Mouse (Mus musculus) kidney, embryonic 15.5 days (tissue): ENCODE results near the gene Lrrc71. TPM values are rescaled to one million over a fixed set of nuclear protein-coding genes. Genes with fewer than 3 reads are reported as not detected.

Source experiments
- ATAC-seq: fragments of 200-750 bp; cut with Nextera tagmentation; replicated peaks from 2 replicates; pipeline ENCODE4 v1.8.0; 2017; ENCODE audit warnings: moderate TSS enrichment; ENCODE audit not compliant: low FRiP score
- H3K27ac ChIP-seq: fragments of 300-500 bp; sonication (generic); 2 replicates; pipeline ENCODE4 v1.5.1; 2015; ENCODE audit warnings: mild to moderate bottlenecking, inconsistent platforms
- H3K27me3 ChIP-seq: fragments of 300-500 bp; sonication (generic); 2 replicates; pipeline ENCODE4 v1.6.1; 2015; ENCODE audit warnings: inconsistent platforms
- H3K36me3 ChIP-seq: fragments of 300-500 bp; sonication (generic); 2 replicates; pipeline ENCODE4 v1.6.1; 2015; ENCODE audit warnings: inconsistent platforms
- H3K4me1 ChIP-seq: fragments of 300-500 bp; sonication (generic); 2 replicates; pipeline ENCODE4 v1.6.1; 2015; ENCODE audit warnings: inconsistent platforms
- H3K4me2 ChIP-seq: fragments of 300-500 bp; sonication (generic); 2 replicates; pipeline ENCODE4 v1.6.1; 2015; ENCODE audit warnings: moderate library complexity, mild to moderate bottlenecking, inconsistent platforms
- H3K4me3 ChIP-seq: fragments of 300-500 bp; sonication (generic); replicated peaks from 2 replicates; pipeline ENCODE4 v1.5.1; 2015; ENCODE audit warnings: mild to moderate bottlenecking, inconsistent platforms
- H3K9ac ChIP-seq: fragments of 300-500 bp; sonication (generic); 2 replicates; pipeline ENCODE4 v1.6.1; 2015; ENCODE audit warnings: mild to moderate bottlenecking, inconsistent platforms
- H3K9me3 ChIP-seq: fragments of 300-500 bp; sonication (generic); replicated peaks from 2 replicates; pipeline ENCODE4 v1.6.1; 2016; ENCODE audit warnings: inconsistent platforms
- WGBS: fragments of 180-500 bp; shearing (Covaris S2); methylation state at CpG from one replicate; pipeline ENCODE4 v1.1.7; 2015; ENCODE audit warnings: mixed read lengths; 5-methylcytosine and 5-hydroxymethylcytosine counted together
- polyA plus RNA-seq: library from polyadenylated mRNA; unstranded; fragments of >200 nt; fragmentation: Nextera tagmentation; extraction: Ambion mirVana; gene quantifications from 2 replicates; pipeline ENCODE4 v1.2.1, GENCODE M21; 2015

Lrrc71 gene
- polyA plus RNA-seq, result 0.66 and 0.84 TPM in 2 replicates

- H3K4me1 ChIP-seq, result peaks cover 33% of the 10 kb centered on the region
- H3K9me3 ChIP-seq, result no peaks in the 10 kb centered on the region
- 40% methylated on average over 13 of the region's 13 CpGs for WGBS
- H3K27ac ChIP-seq, result no peak within 1 kb of the TSS
- H3K36me3 ChIP-seq, result peaks cover 44% of the 10 kb centered on the region
- no peak within 1 kb of the TSS for H3K9ac ChIP-seq
- H3K4me2 ChIP-seq, result no peak within 1 kb of the TSS
- ATAC-seq, result peak; percentile 38; the same call in 1 of the 2 replicates
- H3K4me3 ChIP-seq, result no peak within 1 kb of the TSS
- H3K27me3 ChIP-seq, result no peaks in the 10 kb centered on the region
Observed at GRCm38 (mm10) chr3:87748431-87748830, at the start of gene Lrrc71. Gene Lrrc71 (minus strand): TSS chr3:87748625.

DNA sequence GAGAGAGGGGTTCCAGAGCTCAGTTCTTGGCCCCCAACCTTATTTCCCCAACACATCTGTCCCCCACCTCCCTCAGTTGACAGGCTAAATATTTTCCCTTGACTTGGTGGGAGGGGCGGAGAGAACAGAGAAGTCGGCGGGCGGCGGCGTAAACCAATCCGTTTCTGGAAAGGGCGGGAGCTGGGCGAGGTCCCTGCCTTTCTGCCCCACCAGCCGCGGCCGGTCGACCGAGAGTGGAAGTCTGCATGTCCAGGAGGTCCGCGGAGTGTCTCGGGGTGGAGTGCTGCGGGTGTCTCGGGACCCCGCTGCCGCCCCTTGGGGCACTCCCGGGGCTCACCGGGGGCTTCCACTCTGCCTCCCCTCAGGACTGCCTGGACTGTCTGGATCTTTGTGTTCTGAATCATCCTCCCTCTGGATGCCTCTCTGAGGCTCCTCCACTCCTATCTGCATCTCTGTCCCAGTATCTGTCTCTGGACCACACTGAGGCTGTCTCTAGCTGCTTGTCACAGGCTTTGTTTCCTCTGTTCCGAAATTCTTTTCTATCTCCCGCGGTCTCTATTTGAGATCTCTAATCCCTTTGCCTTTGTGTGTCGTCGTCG lies 48.4 kb upstream of the Lrrc71 start, which contains the start of gene Insrr:
Gene Insrr, plus strand, starts transcription at position 216 of the 599 bp plus-strand sequence.
- Histone ChIP-seq H3K4me3 (peak within 1 kb of the TSS; percentile 40), H3K9me3 (no peaks in the 10 kb centered on the region), H3K9ac (0 out of 2 replicates have a peak within 1 kb of the TSS, but pooled peaks have one; percentile 28), H3K27me3 (peaks cover 99% of the 10 kb centered on the region), H3K36me3 (no peaks in the 10 kb centered on the region), H3K27ac (no peak within 1 kb of the TSS), H3K4me2 (peak within 1 kb of the TSS; percentile 72), H3K4me1 (peaks cover 39% of the 10 kb centered on the region)
- WGBS, result 3% methylated on average over 29 of the region's 29 CpGs
- no peak for ATAC-seq

GRCm38 (mm10) chr3:87795336-87796277 lies 47.2 kb upstream of the Lrrc71 start:
- no peak for ATAC-seq
- Histone ChIP-seq H3K4me1 (peaks cover 43% of the 10 kb centered on the region), H3K4me2 (peak overlapping the region; percentile 60), H3K9ac (no peak overlapping the region), H3K36me3 (no peaks in the 10 kb centered on the region), H3K9me3 (no peaks in the 10 kb centered on the region), H3K27ac (no peak overlapping the region), H3K4me3 (peak overlapping the region; percentile 38), H3K27me3 (peaks cover 99% of the 10 kb centered on the region)
- 17% methylated on average over 33 of the region's 33 CpGs for WGBS

- Histone ChIP-seq H3K36me3 (no peaks in the 10 kb centered on the region), H3K27ac (no peak within 1 kb of the TSS), H3K9me3 (no peaks in the 10 kb centered on the region), H3K27me3 (peaks cover 93% of the 10 kb centered on the region), H3K4me3 (peak within 1 kb of the TSS; percentile 38), H3K4me2 (peak within 1 kb of the TSS; percentile 60), H3K4me1 (peaks cover 45% of the 10 kb centered on the region), H3K9ac (no peak within 1 kb of the TSS)
- peak; percentile 58 for ATAC-seq
- under 1% methylated on average over 27 of the region's 47 CpGs for WGBS
Observed at GRCm38 (mm10) chr3:87794922-87795325, 46.5 kb upstream of the Lrrc71 start, which contains the start of gene Ntrk1. Gene Ntrk1 (minus strand): TSS chr3:87795162.

DNA sequence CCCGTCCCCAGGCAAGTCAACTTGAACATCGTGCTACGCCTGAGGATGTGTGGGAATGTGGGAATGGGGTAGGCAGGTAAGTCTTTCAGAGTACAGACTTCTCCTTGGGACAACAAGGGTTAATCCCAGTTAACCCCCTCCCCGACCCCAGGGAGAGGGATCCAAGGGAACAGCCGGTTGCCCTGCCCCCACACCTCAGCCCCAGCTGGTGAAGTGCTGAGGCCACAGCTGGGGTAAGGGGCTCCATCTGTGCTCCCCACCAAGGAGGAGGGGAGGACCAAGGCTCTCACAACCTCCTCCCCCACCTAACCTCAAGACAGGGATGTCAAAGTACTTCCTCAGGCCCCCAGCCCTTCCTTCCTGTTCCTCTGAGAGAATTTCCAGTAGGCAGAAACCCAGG lies 41.3 kb upstream of the Lrrc71 start:
- Histone ChIP-seq H3K27ac (no peak overlapping the region), H3K9ac (no peak overlapping the region), H3K4me1 (peaks cover 28% of the 10 kb centered on the region), H3K36me3 (no peaks in the 10 kb centered on the region), H3K27me3 (peaks cover 42% of the 10 kb centered on the region), H3K4me2 (no peak overlapping the region), H3K4me3 (no peak overlapping the region), H3K9me3 (no peaks in the 10 kb centered on the region)
- 25% methylated on average over 5 of the region's 5 CpGs for WGBS
- no peak for ATAC-seq

DNA sequence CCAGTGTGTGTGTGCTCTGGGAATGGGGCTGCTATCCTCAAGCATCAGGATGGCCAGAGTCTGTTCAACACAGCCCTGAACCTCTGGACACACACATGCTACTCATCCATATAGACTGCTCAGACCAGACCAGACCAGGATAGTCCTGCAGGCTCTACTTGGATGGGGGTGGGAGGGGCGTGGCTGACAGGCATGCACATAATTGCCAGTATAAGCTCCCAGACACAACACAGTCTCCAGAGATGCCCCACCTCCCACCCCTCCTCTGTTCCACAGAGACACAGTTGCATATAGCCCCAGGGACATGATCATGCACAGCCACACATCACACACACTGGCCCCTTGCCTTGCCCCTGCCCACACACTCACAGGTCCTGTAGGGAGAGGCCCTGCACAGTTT lies 40.8 kb upstream of the Lrrc71 start:
- Histone ChIP-seq H3K9ac (no peak overlapping the region), H3K4me3 (no peak overlapping the region), H3K27me3 (peaks cover 37% of the 10 kb centered on the region), H3K4me2 (no peak overlapping the region), H3K36me3 (no peaks in the 10 kb centered on the region), H3K9me3 (no peaks in the 10 kb centered on the region), H3K27ac (no peak overlapping the region), H3K4me1 (peaks cover 22% of the 10 kb centered on the region)
- WGBS, result 60% methylated on average over 1 of the region's 1 CpGs
- 0 out of 2 replicates have a peak, but pooled peaks have one; percentile 26 for ATAC-seq

DNA sequence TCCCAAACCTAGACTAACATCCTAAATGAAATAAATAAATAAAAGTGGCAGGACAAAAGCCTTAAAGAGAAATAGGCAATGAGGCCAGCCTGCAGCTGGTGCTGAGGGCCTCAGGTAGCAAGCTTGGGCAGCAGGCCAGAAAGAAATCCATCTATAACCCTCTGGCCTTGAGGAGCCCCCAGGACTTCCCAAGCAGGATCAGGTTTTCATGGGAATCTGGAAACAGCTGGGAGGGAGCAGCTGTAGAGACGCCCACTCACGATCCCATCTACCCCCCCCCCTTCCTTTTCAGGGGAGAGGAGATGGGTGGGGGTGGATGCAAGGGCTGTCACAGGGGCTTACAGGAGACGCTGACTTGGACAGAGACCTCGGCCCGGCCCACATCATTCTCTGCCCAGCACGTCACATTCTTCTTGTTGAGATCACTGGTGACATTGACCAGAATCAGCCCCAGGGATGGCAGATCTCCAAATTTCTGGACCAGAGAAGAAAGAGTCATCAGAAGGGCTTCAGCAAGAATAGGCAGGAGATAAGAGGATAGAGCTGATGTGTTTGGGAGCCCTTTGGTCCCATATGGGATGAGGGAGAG lies 37.3 kb upstream of the Lrrc71 start:
- Histone ChIP-seq H3K36me3 (no peaks in the 10 kb centered on the region), H3K4me2 (no peak overlapping the region), H3K27me3 (peaks cover 2% of the 10 kb centered on the region), H3K9ac (no peak overlapping the region), H3K27ac (0 out of 2 replicates have a peak overlapping the region, but pooled peaks have one; percentile 8), H3K4me1 (peaks cover 19% of the 10 kb centered on the region), H3K4me3 (no peak overlapping the region), H3K9me3 (no peaks in the 10 kb centered on the region)
- WGBS, result 31% methylated on average over 6 of the region's 6 CpGs
- ATAC-seq, result no peak; the same call in 1 of the 2 replicates

DNA sequence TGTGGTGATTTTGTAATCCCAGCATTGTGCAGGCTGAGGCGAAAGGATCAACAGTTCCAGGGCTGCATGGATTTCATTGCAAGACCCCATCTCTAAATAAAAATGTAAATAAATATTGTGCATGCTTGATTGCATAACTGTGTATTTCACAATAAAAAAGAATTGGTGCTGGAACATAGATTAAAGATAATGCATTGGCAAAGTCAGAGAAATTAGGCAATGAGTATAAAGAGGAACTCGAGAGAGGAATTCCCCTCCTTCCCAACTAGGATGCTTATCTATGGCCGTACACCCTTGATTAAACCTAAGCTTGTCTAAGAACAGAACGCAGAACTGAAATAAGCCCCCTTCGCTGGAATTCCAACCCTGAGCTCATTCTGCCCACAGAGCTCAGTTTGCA lies 36.7 kb upstream of the Lrrc71 start:
- no peak for ATAC-seq

DNA sequence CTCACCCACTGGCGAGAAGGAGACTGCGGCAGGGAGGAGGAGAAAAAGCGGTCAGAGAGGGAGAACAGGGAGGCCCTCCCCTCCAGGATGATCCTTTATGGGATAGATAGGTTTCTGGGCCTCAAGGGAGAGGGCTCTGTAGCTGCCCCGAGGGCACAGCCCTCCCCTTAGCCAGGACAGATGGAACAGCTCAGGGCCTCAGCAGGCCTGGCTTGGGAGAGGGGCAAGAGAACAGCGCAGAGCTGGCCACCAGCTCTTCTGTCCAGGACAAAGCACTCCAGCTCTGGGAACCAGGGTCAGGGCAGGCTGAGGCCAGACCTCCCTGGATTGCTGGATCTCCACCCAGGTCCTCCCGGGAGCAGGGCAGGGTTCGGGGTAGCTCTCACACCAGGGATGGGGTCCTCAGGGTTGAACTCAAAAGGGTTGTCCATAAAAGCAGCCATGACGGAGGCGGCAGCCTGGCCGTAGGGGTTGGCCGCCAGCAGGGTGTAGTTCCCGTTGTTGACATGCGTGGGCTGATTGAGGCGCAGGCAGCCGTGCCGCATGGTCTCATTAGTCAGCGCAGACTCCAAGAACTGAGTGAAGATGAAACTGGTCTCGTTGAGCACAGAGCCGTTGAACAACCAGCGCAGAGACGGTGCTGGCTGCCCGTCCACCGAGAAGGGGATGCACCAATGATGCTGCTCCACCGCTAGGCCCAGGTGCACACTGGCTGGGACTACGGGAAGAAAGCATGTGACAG lies 35.0 kb upstream of the Lrrc71 start:
- WGBS, result 71% methylated on average over 25 of the region's 25 CpGs
- Histone ChIP-seq H3K36me3 (no peaks in the 10 kb centered on the region), H3K4me1 (peaks cover 18% of the 10 kb centered on the region), H3K27ac (peak overlapping the region; percentile 30), H3K4me3 (no peak overlapping the region), H3K27me3 (peaks cover 17% of the 10 kb centered on the region), H3K9me3 (no peaks in the 10 kb centered on the region), H3K9ac (no peak overlapping the region), H3K4me2 (peak overlapping the region; percentile 0; the same call in 1 of the 2 replicates)
- ATAC-seq, result peak; percentile 50

More for the DNA sequence above, 36.7 kb upstream of the Lrrc71 start:
- Histone ChIP-seq H3K36me3 (no peaks in the 10 kb centered on the region), H3K4me1 (peaks cover 18% of the 10 kb centered on the region), H3K27ac (0 out of 2 replicates have a peak overlapping the region, but pooled peaks have one; percentile 8), H3K9ac (no peak overlapping the region), H3K9me3 (no peaks in the 10 kb centered on the region), H3K27me3 (0 out of 2 replicates have a peak, but pooled peaks cover under 1% of the 10 kb centered on the region), H3K4me2 (no peak overlapping the region), H3K4me3 (no peak overlapping the region)
- 62% methylated on average over 5 of the region's 5 CpGs for WGBS

- 25% methylated on average over 2 of the region's 2 CpGs for WGBS
- H3K9me3 ChIP-seq, result no peaks in the 10 kb centered on the region
- H3K36me3 ChIP-seq, result no peaks in the 10 kb centered on the region
- no peak for ATAC-seq
- H3K4me3 ChIP-seq, result no peak overlapping the region
- no peak overlapping the region for H3K4me2 ChIP-seq
- peaks cover 39% of the 10 kb centered on the region for H3K27me3 ChIP-seq
- H3K4me1 ChIP-seq, result peaks cover 19% of the 10 kb centered on the region
- H3K27ac ChIP-seq, result no peak overlapping the region
- no peak overlapping the region for H3K9ac ChIP-seq
Observed at GRCm38 (mm10) chr3:87779086-87779485, 30.7 kb upstream of the Lrrc71 start.

DNA sequence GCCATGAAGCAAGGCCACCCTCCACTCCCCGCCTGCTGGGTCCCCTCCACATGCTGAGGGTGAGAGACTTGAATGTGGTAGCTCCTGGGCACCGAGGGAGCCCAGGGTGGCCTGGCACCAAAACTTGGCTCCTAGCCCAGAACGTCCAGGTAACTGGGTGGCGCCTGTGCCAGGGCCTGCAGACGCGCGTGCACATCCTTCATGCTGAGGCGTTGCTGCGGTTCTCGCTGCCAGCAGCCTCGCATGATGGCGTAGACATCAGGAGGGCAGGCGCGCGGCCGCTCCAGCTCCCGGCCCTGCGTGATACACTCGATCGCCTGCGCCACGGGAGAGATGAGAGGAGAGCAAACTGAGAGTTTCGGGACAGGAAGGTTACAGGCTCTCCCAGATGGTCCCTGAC lies 29.9 kb upstream of the Lrrc71 start:
- no peak overlapping the region for H3K9ac ChIP-seq
- WGBS, result 44% methylated on average over 23 of the region's 23 CpGs

More for the DNA sequence above, 29.9 kb upstream of the Lrrc71 start:
- Histone ChIP-seq H3K27ac (no peak overlapping the region), H3K9me3 (no peaks in the 10 kb centered on the region), H3K4me3 (no peak overlapping the region), H3K4me1 (peaks cover 19% of the 10 kb centered on the region), H3K27me3 (peaks cover 39% of the 10 kb centered on the region), H3K4me2 (peak overlapping the region; percentile 24), H3K36me3 (no peaks in the 10 kb centered on the region)
- no peak for ATAC-seq
